Mouse (Mus musculus) ZHBTc4 (cell line): ENCODE data around the gene Gm49368.
"Not testable (repeated sequence)": the region's sequence is repeated elsewhere in the genome, so short reads cannot be mapped to it uniquely, and the experiment has no call there.

ENCODE experiments used
- DNase-seq: peaks from one replicate; pipeline ENCODE4 v3.0.0-alpha.2; 2011; ENCODE audit warnings: low read depth, low spot score

Gene Gm49368

GRCm38 (mm10) chr7:128128741-128129720, 66.5 kb downstream of the Gm49368 start, which contains the start of gene Itgax:
TSS of gene Itgax (plus strand) at chr7:128129547.
- no peak for DNase-seq

DNA sequence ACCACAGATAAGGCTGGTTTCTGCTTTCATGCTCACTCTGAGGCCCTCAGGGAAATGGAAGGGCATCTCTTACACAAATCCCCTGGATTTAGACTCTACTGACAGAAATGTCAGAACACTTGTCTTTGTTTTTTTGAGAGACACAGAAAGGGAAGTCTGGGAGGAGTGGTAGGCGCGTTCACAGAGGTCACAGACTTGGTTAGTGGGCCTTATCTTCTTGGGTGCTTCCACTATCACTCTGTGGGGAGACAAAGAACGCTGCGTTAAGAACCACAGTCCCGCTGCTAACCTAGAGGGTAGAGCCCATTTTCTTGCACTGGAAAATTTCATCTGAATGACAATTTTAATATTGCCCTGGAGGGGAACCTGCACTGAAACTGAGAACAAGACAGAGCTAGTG, 69.7 kb downstream of the Gm49368 start:
- no peak for DNase-seq

DNA sequence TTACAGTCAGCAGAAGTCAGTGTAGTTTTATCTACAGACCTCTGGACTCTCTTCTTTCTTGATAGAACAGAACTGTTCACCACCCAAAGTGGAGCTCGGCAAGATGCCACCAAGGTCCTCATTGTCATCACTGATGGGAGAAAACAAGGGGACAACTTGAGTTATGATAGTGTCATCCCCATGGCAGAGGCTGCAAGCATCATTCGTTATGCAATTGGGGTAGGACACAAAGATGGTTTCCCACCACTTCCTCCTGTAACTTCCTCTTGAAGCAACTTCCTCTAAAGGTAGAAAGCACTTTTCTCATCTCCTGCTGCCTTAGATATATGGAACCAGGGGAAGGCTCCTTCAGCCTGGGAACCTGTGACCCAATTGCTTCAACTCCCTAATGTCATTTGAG, 71.1 kb downstream of the Gm49368 start:
- no peak for DNase-seq

DNA sequence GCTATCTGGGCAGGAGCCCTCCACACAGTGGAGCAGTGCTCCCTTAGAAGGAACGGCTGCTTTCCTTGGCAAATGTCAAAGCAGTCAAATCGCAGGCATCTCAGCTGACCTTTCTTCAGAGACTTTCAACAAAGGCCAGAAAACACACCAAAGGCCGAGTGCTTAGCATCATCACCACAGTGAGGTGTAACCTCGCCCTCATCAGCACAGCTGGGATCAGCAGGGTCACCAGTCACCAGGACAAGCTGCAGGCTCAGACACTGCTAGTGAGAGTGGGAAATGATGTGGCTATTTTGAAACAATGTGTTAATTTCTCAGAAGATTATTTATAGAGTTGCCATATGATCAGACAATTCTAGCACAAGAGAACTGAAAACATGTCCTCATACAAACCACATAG, 74.4 kb downstream of the Gm49368 start:
- DNase-seq = no peak

DNA sequence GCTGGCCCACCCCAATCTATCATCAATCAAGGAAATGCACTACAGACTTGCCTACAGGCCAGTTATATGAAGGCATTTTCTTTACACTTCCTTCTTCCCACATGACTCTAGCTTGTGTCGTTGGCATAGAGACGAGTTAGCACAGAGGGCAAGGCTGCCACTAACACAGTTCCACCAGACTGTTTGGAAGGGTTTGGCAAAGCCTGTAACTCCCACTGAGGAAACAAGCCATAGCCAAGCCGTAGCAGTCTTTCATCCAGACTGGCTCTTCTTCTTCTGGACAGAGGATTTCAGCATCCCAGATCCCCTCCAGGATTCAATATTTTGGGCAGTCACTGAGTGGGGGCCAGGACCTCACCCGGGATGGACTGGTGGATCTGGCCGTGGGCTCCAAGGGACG, 77.1 kb downstream of the Gm49368 start:
- DNase-seq = no peak

DNA sequence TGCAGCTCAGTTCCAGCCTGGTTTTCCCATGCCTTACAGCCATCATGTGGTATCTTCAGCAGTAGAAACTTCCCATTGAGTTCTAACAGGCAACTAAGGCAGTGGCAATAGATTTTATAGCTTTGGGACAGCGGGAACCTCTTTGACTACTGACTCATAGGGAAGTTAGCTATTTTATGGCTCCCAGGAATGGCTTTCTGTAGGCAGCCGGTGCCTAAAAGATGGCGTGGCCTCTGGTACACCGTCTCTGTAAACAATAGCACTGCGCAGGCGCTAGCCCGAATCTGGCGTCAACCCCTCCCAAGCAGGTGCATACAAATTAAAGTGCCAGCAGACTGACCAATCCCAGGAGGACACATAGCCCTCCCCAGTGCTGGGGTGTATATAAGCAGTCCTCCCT, 88.5 kb downstream of the Gm49368 start:
- DNase-seq = no peak

GRCm38 (mm10) chr7:128154076-128154475, 91.6 kb downstream of the Gm49368 start, which contains the start of gene Itgad:
TSS of gene Itgad (plus strand) at chr7:128154376.
- no peak for DNase-seq

- no peak for DNase-seq
Observed at GRCm38 (mm10) chr7:128154924-128155323, 92.4 kb downstream of the Gm49368 start.

DNA sequence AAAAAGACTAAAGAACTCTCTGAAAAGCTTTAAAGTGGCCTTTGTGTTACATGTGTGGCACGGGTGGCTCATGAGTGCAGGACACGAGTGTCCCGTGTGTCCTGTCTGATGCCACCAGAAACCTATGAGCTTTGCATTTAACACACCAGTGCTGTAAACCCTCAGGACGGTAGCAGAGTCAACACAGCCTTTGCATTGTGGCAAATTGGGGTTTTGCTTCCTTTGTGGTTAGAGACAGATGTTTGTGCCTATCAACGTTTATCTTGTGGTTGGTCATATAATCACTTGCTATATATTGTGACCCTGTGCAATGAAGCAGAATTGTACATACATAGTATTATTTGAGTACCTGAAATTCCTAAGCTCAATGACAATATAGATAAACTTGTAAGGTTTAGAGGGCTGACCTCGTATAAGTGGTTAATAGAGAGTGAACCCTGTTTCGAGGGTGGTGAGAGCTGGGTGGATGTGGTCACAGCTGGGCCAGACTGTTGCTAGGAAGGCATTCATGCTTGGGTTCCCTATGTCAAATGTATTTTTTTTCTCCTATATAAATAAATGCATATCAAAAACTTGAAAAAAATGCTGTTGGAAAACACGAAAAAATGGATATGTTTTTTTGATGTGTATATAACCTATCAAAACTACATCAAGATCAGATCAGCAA, 96.3 kb downstream of the Gm49368 start:
- DNase-seq = not testable (repeated sequence)

DNA sequence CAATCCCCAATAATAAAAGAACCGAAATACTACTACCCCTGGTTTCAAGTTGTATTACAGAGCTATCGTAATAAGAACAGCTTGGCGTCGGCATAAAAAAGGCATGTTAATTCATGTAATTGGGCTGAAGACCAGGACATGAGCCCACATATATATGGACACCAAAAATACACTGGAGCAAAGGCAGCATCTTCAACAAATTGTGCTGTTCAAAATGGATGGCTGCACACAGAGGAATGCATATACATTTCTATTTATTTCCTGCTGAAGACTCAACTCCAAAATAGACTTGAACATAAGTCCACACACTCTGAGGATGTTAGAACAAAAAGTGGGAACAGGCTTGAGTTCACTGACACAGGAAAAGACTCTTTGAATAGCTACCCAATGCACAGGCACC, 101.5 kb downstream of the Gm49368 start:
- no peak for DNase-seq

GRCm38 (mm10) chr7:128166391-128166790, 103.9 kb downstream of the Gm49368 start:
- DNase-seq = no peak

DNA sequence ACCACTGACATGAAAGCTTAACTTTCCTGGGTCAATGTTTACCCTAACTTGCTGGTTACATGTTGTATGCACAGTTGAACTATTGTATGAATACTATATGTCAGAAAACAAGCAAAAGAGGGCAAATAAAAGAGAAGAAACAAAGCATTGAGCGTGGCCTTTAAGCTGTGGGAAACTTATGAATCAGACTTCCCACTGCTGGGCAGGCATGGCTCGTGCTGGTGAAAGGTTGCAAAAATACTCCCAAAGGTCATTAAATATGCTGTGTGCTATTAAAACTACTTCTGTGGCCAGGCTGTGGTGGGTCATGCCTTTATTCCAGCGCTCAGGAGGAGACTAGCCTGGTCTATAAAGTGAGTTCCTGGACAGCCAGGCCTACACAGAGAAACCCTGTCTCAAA, 107.5 kb downstream of the Gm49368 start:
- DNase-seq = no peak
